Mouse (Mus musculus) erythroblast, embryonic 14.5 days (primary cell): ENCODE measurements around the gene Serpina6. TPM values are rescaled to one million over a fixed set of nuclear protein-coding genes. Genes with fewer than 3 reads are reported as not detected.

ENCODE experiments used
- H3K27me3 ChIP-seq: 2 replicates; pipeline ENCODE4 v1.6.1; 2012; ENCODE audit warnings: inconsistent platforms; ENCODE audit not compliant: control insufficient read depth
- H3K36me3 ChIP-seq: 2 replicates; pipeline ENCODE4 v1.6.1; 2012; ENCODE audit warnings: mild to moderate bottlenecking, inconsistent platforms; ENCODE audit not compliant: control insufficient read depth
- H3K4me1 ChIP-seq: 2 replicates; pipeline ENCODE4 v1.6.1; 2012; ENCODE audit warnings: inconsistent platforms; ENCODE audit not compliant: control insufficient read depth
- H3K4me3 ChIP-seq: replicated peaks from 2 replicates; pipeline ENCODE3; 2012; ENCODE audit warnings: moderate library complexity, mild to moderate bottlenecking, inconsistent platforms
- H3K9me3 ChIP-seq: 2 replicates; pipeline ENCODE4 v1.6.1; 2012; ENCODE audit warnings: low read length, inconsistent platforms, mixed read lengths; ENCODE audit not compliant: control insufficient read depth
- GATA1 ChIP-seq: IDR thresholded peaks from 2 replicates; pipeline ENCODE4 v1.6.1; 2012; ENCODE audit warnings: low read length, inconsistent platforms, mixed read lengths
- TAL1 ChIP-seq: IDR thresholded peaks from 3 replicates; pipeline ENCODE4 v1.6.1; 2012; ENCODE audit warnings: low read length, inconsistent platforms, mixed read lengths
- polyA plus RNA-seq: library from polyadenylated mRNA; stranded (reverse); fragments of >175 nt; gene quantifications from 2 replicates; pipeline ENCODE4 v1.2.3, GENCODE M21; 2012

The Serpina6 gene
- polyA plus RNA-seq, 1 experiment: 0.37 TPM

DNA sequence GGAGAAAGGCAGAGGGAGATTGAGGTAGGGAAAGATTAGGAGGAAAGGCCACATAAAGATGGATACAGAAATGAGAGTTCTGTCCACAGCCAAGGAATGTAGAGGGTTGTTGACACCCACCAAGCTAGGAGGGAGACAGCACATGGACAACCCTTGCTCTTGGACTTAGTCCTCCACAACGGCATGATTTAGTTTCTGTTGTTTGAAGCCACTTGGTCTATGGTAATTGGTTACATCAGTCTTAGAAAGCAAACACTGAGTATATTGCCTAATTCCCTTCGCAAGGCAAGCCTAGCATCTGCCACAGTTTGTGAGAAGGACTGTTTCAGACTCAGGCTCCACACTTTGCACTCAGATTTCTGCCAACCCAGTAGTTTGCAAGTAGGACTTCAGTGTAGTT is 21.2 kb downstream of the Serpina6 start:
- H3K9me3 ChIP-seq: peaks cover 4% of the 10 kb centered on the region
- no peaks in the 10 kb centered on the region for H3K36me3 ChIP-seq
- H3K4me1 ChIP-seq: no peaks in the 10 kb centered on the region
- H3K27me3 ChIP-seq: no peaks in the 10 kb centered on the region
- no peak overlapping the region for H3K4me3 ChIP-seq
- no peak for TF ChIP-seq GATA1
- no peak for TF ChIP-seq TAL1

DNA sequence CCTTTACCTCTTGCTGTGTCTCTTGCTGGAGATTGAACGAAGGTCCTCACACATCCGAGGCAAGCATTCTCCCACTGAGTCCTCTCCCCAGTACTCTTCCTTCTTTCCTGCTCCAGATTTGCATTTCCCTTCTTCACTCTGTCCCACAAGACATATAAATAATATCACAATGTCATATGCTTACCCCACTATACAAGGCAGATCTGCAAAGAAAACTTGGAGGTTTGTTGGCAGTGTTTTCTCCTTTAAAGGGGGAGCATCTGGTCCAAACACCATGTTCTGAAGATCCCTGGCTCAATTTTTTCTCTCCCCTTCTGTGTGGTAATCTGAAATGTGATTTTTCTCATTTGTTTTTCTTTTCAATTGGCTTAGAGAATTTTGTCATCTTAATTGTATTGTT is 22.6 kb downstream of the Serpina6 start:
- peaks cover 11% of the 10 kb centered on the region for H3K9me3 ChIP-seq
- no peaks in the 10 kb centered on the region for H3K36me3 ChIP-seq
- no peak overlapping the region for H3K4me3 ChIP-seq
- H3K4me1 ChIP-seq: no peaks in the 10 kb centered on the region
- TF ChIP-seq GATA1 (no peak), TAL1 (no peak)
- H3K27me3 ChIP-seq: no peaks in the 10 kb centered on the region

GRCm38 (mm10) chr12:103631203-103631612 is 25.8 kb downstream of the Serpina6 start, which contains the start of gene Serpina10:
Gene Serpina10, minus strand, starts transcription at chr12:103631444.
- Histone ChIP-seq H3K4me3 (peak within 1 kb of the TSS; percentile 55), H3K4me1 (no peaks in the 10 kb centered on the region), H3K27me3 (no peaks in the 10 kb centered on the region), H3K9me3 (peaks cover 28% of the 10 kb centered on the region), H3K36me3 (no peaks in the 10 kb centered on the region; the same call in 1 of the 2 replicates)
- TF ChIP-seq GATA1: no peak
- TF ChIP-seq TAL1: no peak

DNA sequence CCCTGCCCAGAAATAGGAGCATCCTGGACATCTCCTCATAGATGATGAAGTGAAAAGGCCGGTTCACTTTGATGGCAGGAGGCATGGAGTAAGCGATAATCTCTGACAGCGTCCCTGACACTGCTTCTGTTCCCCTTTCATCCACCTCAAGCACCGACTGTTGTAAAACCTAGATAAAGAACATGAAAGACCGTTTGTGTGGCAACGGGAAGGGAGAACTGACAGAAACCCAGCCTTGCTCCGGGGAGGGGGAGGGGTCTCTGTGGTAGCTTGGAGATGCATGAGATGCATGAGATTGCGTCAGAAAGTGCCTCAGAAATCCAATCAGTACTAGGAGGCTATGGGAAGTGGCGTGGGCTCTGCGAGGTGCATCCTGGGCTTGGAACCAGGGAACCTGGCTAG is 40.2 kb downstream of the Serpina6 start:
- Histone ChIP-seq H3K27me3 (no peaks in the 10 kb centered on the region), H3K4me1 (no peaks in the 10 kb centered on the region), H3K36me3 (no peaks in the 10 kb centered on the region; the same call in 1 of the 2 replicates), H3K9me3 (peaks cover 8% of the 10 kb centered on the region), H3K4me3 (no peak overlapping the region)
- TF ChIP-seq GATA1 (no peak), TAL1 (no peak)

DNA sequence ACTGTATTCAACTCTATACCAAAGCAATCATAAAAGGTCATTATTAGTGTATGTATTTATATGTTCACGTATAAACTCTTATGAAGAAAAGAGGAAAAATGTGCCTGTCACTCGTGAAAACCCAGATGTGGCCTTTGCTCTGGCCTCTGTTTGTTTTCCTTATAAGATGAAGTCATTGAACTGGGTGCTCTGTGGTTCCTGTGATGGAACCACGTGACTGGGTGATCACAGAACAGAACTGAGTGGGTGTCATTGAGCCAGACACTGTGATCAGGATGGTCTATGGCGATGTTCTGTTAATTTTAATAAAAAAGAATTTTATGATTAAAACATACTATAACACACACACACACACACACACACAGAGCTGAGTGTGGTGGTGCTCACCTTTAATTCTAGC is 41.3 kb downstream of the Serpina6 start:
- Histone ChIP-seq H3K9me3 (peaks cover 8% of the 10 kb centered on the region), H3K4me3 (no peak overlapping the region), H3K27me3 (no peaks in the 10 kb centered on the region), H3K4me1 (no peaks in the 10 kb centered on the region), H3K36me3 (no peaks in the 10 kb centered on the region; the same call in 1 of the 2 replicates)
- TF ChIP-seq TAL1 (no peak), GATA1 (no peak)

DNA sequence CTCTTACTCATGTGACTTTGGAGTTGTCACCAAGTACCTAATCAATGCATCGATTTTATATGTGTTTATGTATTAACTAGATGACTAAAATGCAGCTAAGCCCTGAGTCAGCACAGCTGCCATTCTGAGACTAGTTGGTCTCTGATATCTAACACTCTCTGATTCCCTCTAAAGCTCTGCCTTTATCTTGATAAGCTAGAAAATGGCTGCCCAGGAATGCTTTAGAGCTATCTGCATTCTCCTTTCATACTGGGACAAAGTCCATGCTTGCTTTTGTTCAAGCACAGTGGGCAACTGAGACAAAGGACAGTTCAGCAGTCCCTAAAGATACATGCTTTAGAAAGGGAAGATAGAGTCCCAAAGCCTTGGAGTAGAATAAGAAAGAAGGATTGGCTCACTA is 41.9 kb downstream of the Serpina6 start:
- no peak overlapping the region for H3K4me3 ChIP-seq
- H3K4me1 ChIP-seq: no peaks in the 10 kb centered on the region
- no peaks in the 10 kb centered on the region for H3K27me3 ChIP-seq
- H3K36me3 ChIP-seq: peaks cover 3% of the 10 kb centered on the region; the same call in 1 of the 2 replicates
- TF ChIP-seq GATA1: no peak
- TF ChIP-seq TAL1: no peak
- peaks cover 8% of the 10 kb centered on the region for H3K9me3 ChIP-seq

DNA sequence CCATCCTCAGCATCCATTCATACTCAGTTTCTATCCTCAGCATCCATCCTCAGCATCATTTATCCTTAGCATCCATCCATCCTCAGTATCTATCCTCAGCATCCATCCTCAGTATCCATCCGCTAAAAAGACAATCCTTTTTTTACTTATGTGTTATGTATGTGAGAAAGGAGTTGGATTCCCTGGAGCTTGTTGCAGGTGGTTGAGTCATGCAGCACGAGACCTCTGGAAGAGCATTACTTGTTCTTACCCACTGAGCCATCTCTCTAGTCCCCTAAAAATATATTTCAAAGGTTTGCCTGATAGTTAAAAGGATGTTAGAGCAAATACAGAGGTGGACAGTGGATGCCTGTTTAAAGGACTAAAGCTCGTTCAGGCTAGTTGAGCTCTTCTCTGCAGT is 55.2 kb downstream of the Serpina6 start:
- Histone ChIP-seq H3K4me3 (no peak overlapping the region), H3K4me1 (no peaks in the 10 kb centered on the region), H3K27me3 (no peaks in the 10 kb centered on the region), H3K9me3 (no peaks in the 10 kb centered on the region), H3K36me3 (no peaks in the 10 kb centered on the region)
- TF ChIP-seq TAL1 (no peak), GATA1 (no peak)

- Histone ChIP-seq H3K4me1 (no peaks in the 10 kb centered on the region), H3K9me3 (no peaks in the 10 kb centered on the region), H3K36me3 (no peaks in the 10 kb centered on the region), H3K27me3 (no peaks in the 10 kb centered on the region), H3K4me3 (no peak overlapping the region)
- TF ChIP-seq GATA1 (no peak), TAL1 (no peak)
Measured at GRCm38 (mm10) chr12:103600364-103600763, 56.6 kb downstream of the Serpina6 start.

- no peaks in the 10 kb centered on the region for H3K27me3 ChIP-seq
- TF ChIP-seq TAL1 (no peak), GATA1 (no peak)
Measured at GRCm38 (mm10) chr12:103598411-103598810, 58.6 kb downstream of the Serpina6 start.

More at GRCm38 (mm10) chr12:103598411-103598810, 58.6 kb downstream of the Serpina6 start:
- H3K36me3 ChIP-seq: no peaks in the 10 kb centered on the region
- no peaks in the 10 kb centered on the region for H3K9me3 ChIP-seq
- no peaks in the 10 kb centered on the region for H3K4me1 ChIP-seq
- no peak overlapping the region for H3K4me3 ChIP-seq

Other genes starting within 250 kb of the Serpina6 start
- not detected in 2 replicates for gene 9330161L09Rik, start 249.4 kb downstream of the Serpina6 start, polyA plus RNA-seq
- gene Ddx24, start 231.4 kb downstream of the Serpina6 start, polyA plus RNA-seq: 1.9 and 3.5 TPM in 2 replicates
- 0.08 TPM in 1 of 2 replicates, not detected in the other for gene Ifi27, start 223.0 kb downstream of the Serpina6 start, polyA plus RNA-seq
- 0.15 TPM in 1 of 2 replicates, not detected in the other for gene Ifi27l2a, start 213.5 kb downstream of the Serpina6 start, polyA plus RNA-seq
- not detected in 2 replicates for gene Ifi27l2b, start 200.0 kb downstream of the Serpina6 start, polyA plus RNA-seq
- not detected in 2 replicates for gene Ppp4r4, start 124.9 kb downstream of the Serpina6 start, polyA plus RNA-seq
- gene Serpina10, start 25.8 kb downstream of the Serpina6 start, polyA plus RNA-seq: not detected in 2 replicates
- not detected in 2 replicates for gene Serpina16, start 18.9 kb upstream of the Serpina6 start, polyA plus RNA-seq
- gene Serpina1f, start 38.3 kb upstream of the Serpina6 start, polyA plus RNA-seq: not detected in 2 replicates
- gene Serpina1d, start 116.4 kb upstream of the Serpina6 start, polyA plus RNA-seq: not detected in 2 replicates
- gene Serpina1b, start 173.2 kb upstream of the Serpina6 start, polyA plus RNA-seq: not detected in 2 replicates
- gene Serpina1a, start 206.3 kb upstream of the Serpina6 start, polyA plus RNA-seq: 0.14 and 0.21 TPM in 2 replicates
- not detected in 2 replicates for gene Serpina1c, start 247.7 kb upstream of the Serpina6 start, polyA plus RNA-seq